Mouse (Mus musculus): ENCODE results near the gene Mepce. TPM values are rescaled to one million over a fixed set of nuclear protein-coding genes. Genes with fewer than 3 reads are reported as not detected.
A peak's percentile ranks its signal among the peaks of the same experiment; 100 is the strongest.

Gene Mepce
- total RNA-seq, 2 experiments from 2014 or later: 25.0 to 34.2 TPM

- DNase-seq (ENCODE audit: low spot score in 2 of 2): no peak
These were observed 43.3 kb downstream of the Mepce start for GRCm38 (mm10) chr5:137744197-137744596.

GRCm38 (mm10) chr5:137742836-137743235 lies 44.6 kb downstream of the Mepce start:
- no peak for DNase-seq (ENCODE audit: low spot score in 2 of 2)

- no peak for DNase-seq (ENCODE audit: low spot score in 2 of 2)
These were observed 45.4 kb downstream of the Mepce start for GRCm38 (mm10) chr5:137742048-137742447.

GRCm38 (mm10) chr5:137741023-137741931 lies 46.2 kb downstream of the Mepce start, which contains the start of gene Nyap1:
Gene Nyap1, minus strand, starts transcription at chr5:137741607.
- peak; percentile 60 to 71 for DNase-seq (ENCODE audit: low spot score in 2 of 2)

- DNase-seq (ENCODE audit: low spot score in 2 of 2): no peak
These were observed 46.9 kb downstream of the Mepce start for GRCm38 (mm10) chr5:137740506-137740905.

- DNase-seq (ENCODE audit: low spot score in 2 of 2): no peak
These were observed 48.0 kb downstream of the Mepce start for GRCm38 (mm10) chr5:137739471-137739870.

DNA sequence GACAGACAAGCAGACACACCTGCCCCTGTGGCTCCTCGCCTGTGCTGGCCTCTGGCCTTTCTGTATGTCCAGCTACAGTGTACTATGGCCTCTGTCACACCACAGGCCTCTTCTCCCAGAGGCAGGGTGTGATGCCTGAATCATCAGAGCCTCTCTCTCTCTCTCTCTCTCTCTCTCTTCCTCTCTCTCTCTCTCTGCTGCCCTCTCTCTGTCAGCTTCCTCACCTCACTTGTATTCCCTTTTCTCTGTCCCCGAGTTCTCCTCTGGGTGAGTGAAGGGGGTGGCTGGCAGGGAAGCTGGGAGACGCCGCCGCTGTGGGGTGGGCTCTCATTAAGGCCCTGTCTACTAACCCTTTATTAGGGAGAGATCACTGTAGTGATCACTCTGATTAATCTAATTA lies 48.9 kb downstream of the Mepce start:
- no peak for DNase-seq (ENCODE audit: low spot score in 2 of 2)

GRCm38 (mm10) chr5:137737400-137737940 lies 50.0 kb downstream of the Mepce start:
- DNase-seq (ENCODE audit: low spot score in 2 of 2): no peak

DNA sequence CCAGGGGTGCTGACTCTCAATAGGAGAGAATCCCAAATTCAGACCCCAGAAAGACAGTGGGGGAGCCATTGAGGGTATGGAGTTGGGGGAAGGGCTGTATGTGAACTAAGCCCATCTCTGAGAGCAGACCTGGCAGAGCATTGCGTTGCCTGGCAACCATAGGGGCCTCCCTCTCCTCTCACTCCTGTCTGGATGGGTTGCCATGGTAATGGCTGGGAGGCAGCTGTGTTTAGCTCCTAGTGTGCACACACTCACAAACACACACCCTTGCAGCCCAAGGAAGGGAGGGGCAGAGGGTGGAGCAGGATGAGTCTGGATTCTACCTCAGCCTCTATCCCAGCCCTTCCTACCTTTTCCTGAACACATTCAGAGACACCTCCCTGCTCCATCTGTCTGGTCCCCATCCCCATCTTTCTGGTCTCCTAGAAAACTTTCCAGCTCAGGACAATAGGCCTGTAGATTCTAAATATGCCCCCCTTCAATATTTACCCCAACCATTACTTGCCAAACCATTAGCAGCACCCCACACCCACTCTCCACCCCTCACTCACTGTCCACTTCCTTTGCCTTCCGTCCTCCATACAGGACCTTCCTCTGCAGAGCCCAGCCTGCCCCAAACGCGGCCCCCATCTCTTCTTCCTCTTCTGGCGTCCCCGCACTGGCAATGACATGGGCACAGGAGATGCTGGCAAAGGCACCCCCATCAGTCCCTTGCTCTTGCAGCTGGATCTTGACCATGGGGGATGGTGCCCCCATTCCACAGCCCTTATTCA lies 53.0 kb downstream of the Mepce start:
- DNase-seq (ENCODE audit: low spot score in 2 of 2): no peak

GRCm38 (mm10) chr5:137733638-137734288 lies 53.7 kb downstream of the Mepce start:
- DNase-seq (ENCODE audit: low spot score in 2 of 2): no peak

Other genes with a start within 250 kb of the Mepce start
- not detected for gene Actl6b, start 234.1 kb downstream of the Mepce start, total RNA-seq (2021)
- under 1 TPM; 0.29 to 0.31 TPM for gene Tfr2, start 217.8 kb downstream of the Mepce start, total RNA-seq (2021)
- 10 to 100 TPM; 31.1 to 35.3 TPM for gene Mospd3, start 186.6 kb downstream of the Mepce start, total RNA-seq (2021)
- gene Pcolce, start 173.9 kb downstream of the Mepce start, total RNA-seq (2021): 100 to 1,000 TPM; 362 to 399 TPM
- gene Fbxo24, start 158.7 kb downstream of the Mepce start, total RNA-seq (2021): under 1 TPM; 0.74 to 0.80 TPM
- gene Lrch4, start 158.5 kb downstream of the Mepce start, total RNA-seq (2021): 10 to 100 TPM; 19.2 to 23.0 TPM
- gene Gm20605, start 158.5 kb downstream of the Mepce start, total RNA-seq (2021): 10 to 100 TPM in 1 of 2 experiments, 1 to 10 TPM in 1; 8.6 to 11.0 TPM
- gene Sap25, start 146.3 kb downstream of the Mepce start, total RNA-seq (2021): 1 to 10 TPM; 3.2 to 3.8 TPM
- gene Irs3, start 141.9 kb downstream of the Mepce start, total RNA-seq (2021): 1 to 10 TPM in 1 of 2 experiments, under 1 TPM in 1; 0.59 to 1.2 TPM
- gene Agfg2, start 102.9 kb downstream of the Mepce start, total RNA-seq (2021): 1 to 10 TPM; 7.8 to 7.9 TPM
- gene Nyap1, start 46.0 kb downstream of the Mepce start, total RNA-seq (2021): 1 to 10 TPM in 1 of 2 experiments, under 1 TPM in 1; 0.73 to 1.2 TPM
- 100 to 1,000 TPM; 162 to 187 TPM for gene Tsc22d4, start 41.9 kb downstream of the Mepce start, total RNA-seq (2021)
- gene Ppp1r35, start 8.8 kb downstream of the Mepce start, total RNA-seq (2021): 10 to 100 TPM; 14.5 to 15.8 TPM
- 1 to 10 TPM; 4.3 to 5.6 TPM for gene Zcwpw1, start 143 bp upstream of the Mepce start, total RNA-seq (2021)
- 1 to 10 TPM; 1.7 to 2.4 TPM for gene Pilra, start 48.6 kb upstream of the Mepce start, total RNA-seq (2021)
- under 1 TPM; 0.59 to 0.98 TPM for gene Pilrb1, start 70.5 kb upstream of the Mepce start, total RNA-seq (2021)
- gene Pilrb2, start 84.2 kb upstream of the Mepce start, total RNA-seq (2021): 1 to 10 TPM in 1 of 2 experiments, under 1 TPM in 1; 0.69 to 1.1 TPM
- under 1 TPM in 1 of 2 experiments, not detected in 1; 0.10 TPM for gene Cyp3a13, start 134.0 kb upstream of the Mepce start, total RNA-seq (2021)
- gene Gjc3, start 175.4 kb upstream of the Mepce start, total RNA-seq (2021): 10 to 100 TPM in 1 of 2 experiments, 1 to 10 TPM in 1; 8.1 to 10.3 TPM
- 1 to 10 TPM in 1 of 2 experiments, under 1 TPM in 1; 0.37 to 1.2 TPM for gene Azgp1, start 193.9 kb upstream of the Mepce start, total RNA-seq (2021)
- not detected for gene Smok3a, start 233.6 kb upstream of the Mepce start, total RNA-seq (2021)
- gene Smok3b, start 233.8 kb upstream of the Mepce start, total RNA-seq (2021): not detected